Mouse (Mus musculus) brain, embryonic 14.5 days (tissue): Measurements from ENCODE around the gene Prmt3. TPM values are rescaled to one million over a fixed set of nuclear protein-coding genes. Genes with fewer than 3 reads are reported as not detected.

Experiments used
- DNase-seq: peaks from one replicate; pipeline ENCODE4 v3.0.0-alpha.2; 2011; ENCODE audit warnings: low read depth
- CTCF ChIP-seq: fragments of 200-500 bp; IDR thresholded peaks from 2 replicates; pipeline ENCODE4 v1.5.1; 2012; ENCODE audit warnings: inconsistent platforms, mild to moderate bottlenecking, moderate library complexity, borderline replicate concordance; ENCODE audit not compliant: insufficient read depth, insufficient read length; ENCODE audit errors: extremely low read depth
- POLR2A ChIP-seq: fragments of 200-500 bp; IDR thresholded peaks from 2 replicates; pipeline ENCODE4 v1.6.1; 2012; ENCODE audit warnings: mild to moderate bottlenecking, inconsistent platforms, borderline replicate concordance; ENCODE audit not compliant: poor library complexity, insufficient read depth, insufficient read length, severe bottlenecking; ENCODE audit errors: extremely low read depth
- polyA plus RNA-seq: library from polyadenylated mRNA; depleted of rRNA; stranded (reverse); fragments of >200 nt; gene quantifications from 2 replicates; pipeline ENCODE4 v1.2.3, GENCODE M21; 2012

The Prmt3 gene
- polyA plus RNA-seq, 1 experiment: 41.1 TPM

DNA sequence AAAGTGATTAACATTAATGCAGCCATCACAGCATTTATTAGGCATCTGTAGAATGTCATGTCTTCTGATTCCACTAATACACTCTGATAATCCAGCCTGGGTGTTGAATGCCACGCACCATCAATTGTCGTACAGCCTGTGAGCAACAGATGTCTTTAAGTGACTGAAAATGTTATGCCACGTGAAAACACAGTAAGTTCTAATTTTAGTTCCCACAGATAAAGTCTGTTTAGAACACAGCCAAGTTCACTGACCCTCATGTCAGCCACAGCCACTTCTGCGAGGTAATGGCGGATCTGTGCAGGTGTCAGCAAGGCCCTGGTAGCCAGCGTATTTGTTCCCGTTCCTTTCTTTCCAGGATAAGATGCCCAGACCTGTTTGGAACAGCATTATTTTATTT, 12.0 kb upstream of the Prmt3 start:
- TF ChIP-seq POLR2A (no peak), CTCF (no peak)
- no peak for DNase-seq

DNA sequence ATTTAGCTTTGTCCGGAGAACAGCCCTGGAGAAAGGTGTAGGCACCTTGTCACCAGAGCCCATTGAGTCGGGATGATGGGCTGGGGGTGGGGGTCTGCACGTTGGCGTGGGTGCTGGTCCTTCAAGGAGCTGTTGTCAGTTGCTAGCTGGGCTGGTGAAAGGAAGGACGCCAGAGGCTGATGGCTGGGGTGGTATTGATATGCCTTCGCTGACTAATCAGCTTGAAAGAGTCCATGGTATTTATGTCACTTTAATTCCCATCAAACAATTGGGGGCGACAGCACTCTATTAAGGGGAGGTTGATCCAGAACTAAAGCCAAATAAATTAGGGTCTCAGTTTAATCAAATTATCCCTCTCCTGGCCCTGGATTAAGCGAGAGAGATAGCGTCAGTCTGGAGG, 9.6 kb upstream of the Prmt3 start:
- TF ChIP-seq CTCF (no peak), POLR2A (no peak)
- DNase-seq: peak; percentile 58

DNA sequence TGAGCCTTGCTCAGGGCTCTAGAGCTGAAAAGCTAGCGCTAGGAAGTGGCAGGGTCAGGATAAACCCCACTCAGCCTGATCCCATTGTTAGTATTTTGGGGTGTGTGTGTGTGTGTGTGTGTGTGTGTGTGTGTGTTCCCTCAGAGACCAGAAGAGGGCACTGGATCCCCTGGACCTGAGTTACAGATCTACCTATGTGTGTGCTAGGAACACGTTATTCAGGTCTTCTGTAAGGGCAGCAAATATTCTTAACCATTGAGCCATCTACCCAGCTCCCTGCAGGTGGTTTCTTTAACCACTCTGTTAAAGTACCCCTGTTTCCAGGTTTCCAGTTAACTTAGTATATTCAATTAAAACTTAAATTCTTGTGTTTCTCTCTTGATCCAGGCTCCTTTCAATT, 3.8 kb upstream of the Prmt3 start:
- no peak for DNase-seq
- TF ChIP-seq CTCF (no peak), POLR2A (no peak)

DNA sequence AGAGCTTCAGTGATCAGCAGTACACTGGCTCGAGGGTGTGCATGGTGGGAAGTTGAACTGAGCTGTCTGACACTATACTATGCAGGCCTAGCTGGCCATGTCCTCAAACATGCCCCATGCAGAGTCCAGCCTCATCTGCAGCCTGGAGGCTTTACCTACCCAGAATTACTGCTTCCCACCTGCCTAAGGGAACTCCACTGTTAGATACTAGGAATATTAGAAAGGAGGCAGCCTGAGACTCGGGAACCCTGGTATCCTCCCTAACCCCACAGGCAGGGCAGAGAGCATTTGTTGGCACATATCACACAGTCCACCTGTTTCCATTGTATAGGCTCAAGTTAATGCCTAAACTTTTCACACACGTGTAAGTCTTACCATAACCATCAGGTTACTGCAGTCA, 561 bp upstream of the Prmt3 start:
- DNase-seq: no peak
- TF ChIP-seq POLR2A: no peak

DNA sequence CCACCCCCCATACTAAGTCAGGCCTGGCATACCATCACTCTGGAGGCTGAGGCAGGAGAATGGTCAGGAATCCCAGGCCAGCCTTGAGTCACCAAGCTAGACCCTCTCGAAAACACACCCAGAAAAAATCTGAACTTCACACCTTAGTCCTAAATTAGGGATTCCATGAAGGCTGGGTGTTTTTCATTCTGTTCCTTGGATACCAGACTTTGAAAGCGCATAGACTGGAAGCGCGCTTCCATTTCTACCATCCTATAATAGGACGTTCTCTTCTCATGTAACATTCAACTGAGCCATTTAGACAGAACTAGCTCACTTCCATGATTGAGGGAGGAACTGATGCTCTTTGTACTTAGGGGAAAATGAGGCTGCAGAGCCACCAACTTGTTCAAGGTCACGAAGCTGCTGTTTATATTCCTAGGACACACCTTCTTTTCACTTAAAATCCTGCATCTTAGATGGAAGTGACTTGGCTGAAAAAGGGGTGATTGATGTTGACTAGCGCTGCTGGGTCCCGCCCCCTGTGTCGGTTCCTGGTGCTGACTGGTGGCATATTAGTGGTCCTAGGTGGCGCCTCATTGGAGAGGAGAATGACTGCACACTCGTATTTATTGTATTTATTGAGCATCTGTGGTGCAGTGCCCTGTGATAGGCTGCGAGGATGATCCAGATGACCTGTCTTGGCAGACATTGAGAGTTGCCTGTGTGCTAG, 914 bp downstream of the Prmt3 start:
- TF ChIP-seq POLR2A (no peak), CTCF (no peak)
- DNase-seq: peak; percentile 57

DNA sequence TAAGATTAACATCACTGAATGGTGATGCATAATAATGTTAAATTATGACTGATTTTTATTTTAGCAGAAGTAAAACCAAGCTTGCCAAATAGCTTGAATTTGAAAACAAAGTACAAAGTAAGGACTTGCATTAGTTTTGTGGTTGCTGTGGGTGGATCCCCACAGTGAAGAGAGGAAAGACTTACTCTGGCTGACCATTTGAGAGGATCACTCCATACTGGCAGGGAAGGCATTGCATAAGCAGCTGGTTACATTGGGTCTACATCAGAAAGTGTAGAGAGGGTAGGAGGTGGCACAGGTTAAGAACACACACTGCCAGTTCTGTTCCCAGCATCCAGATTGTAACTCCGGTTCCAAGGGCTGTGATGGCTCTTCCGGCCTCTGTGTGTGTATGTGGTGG, 4.9 kb downstream of the Prmt3 start:
- no peak for DNase-seq
- TF ChIP-seq CTCF (no peak), POLR2A (no peak)

DNA sequence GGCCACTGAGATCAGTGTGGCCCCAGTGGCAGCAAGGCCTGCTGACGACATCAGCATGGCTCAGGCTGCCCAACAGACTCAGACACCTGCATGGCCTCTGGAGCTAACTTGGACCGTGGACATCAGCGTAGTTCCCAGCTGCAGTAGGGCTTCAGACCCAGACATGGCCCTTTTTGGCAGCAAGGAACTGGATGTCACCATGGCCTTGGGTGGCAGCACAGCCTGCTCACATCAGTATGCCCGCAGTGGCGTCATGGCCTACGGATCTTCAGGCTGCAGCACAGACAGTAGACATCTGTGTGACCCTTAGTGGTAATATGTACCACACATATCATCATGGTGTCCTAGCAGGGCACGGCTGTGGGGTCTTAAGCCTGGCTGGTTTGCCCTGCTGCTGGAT, 7.0 kb downstream of the Prmt3 start:
- TF ChIP-seq CTCF: no peak
- no peak for DNase-seq

DNA sequence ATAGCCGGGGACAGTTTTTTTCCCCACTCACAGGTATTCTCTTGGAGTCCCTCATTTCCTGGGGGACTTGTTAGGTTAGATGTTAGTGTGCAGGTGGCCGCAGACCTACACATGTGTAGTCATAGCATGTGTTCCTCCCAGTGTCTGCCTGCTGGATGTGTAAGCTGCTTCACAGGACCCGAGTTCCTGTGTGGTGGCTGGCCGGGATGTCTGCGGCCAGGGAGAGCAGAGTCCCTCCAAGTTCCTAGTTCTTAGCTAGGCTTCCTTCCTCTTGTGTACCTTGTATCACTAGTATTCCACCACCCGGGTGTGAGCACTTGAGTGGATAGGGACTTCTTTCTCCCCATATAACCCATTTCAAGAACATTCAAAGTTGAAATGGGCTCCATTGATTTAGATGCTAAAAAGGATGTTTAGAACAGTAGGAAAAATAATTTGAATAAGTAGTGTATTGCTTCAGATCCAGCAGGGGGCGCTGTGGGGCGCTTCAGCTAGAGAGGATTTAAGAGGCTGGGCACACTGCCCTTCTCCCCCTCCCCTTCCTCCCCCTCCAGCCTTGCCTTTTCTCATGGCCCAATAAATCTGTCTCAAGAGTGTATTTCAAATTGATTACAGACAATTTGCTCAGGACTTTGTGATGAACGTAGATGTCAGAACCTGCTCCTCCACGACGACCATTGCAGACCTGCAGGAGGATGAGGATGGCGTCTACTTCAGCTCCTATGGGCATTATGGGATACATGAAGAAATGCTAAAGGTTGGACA, 8.7 kb downstream of the Prmt3 start:
- DNase-seq: peak; percentile 93
- TF ChIP-seq CTCF (peak; percentile 77), POLR2A (no peak)

DNA sequence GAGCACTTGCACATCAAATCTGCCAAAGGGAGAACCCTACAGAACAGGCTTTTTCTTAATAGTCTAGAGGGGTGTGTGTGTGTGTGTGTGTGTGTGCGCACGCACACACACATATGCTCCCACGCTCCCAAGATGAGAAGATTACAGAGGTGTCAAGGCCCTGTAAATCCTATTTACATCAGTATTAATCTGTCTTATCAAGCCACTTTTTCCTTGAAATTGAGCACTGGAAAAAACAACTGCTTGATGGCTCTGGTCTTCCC, 9.2 kb downstream of the Prmt3 start:
- DNase-seq: no peak
- TF ChIP-seq POLR2A (no peak), CTCF (no peak)

DNA sequence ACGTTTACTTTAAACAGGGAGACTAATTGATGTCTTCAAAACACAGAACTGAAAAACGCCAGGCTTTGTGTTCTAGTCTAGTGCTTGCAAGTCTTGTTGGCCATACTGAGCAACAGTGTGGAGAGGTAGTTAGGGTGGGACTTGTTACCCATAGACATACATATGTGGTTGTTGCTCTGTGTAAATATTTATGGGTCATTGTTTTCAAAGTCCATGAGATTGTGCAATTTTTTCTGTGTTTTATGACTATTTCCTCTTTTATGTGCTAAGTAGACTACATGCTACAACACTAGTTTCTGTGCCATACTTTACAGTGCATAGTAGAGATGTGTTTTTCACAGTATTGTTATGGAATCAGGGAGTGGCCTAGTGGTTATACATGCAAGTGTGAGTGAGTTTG, 16.2 kb downstream of the Prmt3 start:
- no peak for TF ChIP-seq CTCF
- TF ChIP-seq POLR2A: no peak
- no peak for DNase-seq

DNA sequence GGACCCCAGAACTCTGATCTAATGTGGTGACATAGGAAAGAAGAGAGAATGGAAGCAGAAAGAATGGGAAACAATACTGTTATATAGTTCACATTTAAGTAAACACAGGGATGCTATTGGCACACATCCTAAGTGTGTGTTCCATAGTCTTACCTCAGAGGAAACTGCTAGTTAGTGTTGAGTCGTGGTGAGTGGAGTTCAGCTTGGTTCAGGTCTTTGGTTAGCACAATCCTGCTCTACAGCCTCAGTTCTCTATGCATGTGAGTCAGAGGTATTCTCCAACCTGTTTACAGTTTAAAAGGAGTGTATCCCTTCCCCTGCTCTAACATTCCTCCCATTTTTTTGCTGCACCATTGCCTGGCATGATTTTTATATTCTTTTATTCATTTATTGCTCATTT, 19.0 kb downstream of the Prmt3 start:
- no peak for TF ChIP-seq CTCF
- TF ChIP-seq POLR2A: no peak
- no peak for DNase-seq

DNA sequence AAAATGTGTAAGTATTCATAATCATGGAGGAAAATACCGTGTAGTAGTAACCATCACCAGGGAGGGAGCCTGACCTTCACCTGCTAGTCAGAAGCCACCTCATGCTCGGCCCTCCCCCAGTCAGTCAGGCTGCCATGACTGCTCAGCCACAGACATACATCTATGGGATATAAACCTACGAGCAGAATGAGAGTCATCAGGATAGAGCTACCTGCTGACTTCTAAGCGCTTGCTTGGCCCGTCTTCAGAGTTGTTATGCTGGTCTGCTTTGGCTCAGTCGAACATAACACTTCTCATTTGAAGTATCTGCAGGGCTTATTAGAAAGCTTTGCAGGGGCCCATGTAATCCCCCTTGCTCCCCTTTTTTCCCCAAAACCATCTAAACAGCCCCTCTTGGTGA, 25.4 kb downstream of the Prmt3 start:
- no peak for TF ChIP-seq CTCF
- TF ChIP-seq POLR2A: no peak
- DNase-seq: no peak

DNA sequence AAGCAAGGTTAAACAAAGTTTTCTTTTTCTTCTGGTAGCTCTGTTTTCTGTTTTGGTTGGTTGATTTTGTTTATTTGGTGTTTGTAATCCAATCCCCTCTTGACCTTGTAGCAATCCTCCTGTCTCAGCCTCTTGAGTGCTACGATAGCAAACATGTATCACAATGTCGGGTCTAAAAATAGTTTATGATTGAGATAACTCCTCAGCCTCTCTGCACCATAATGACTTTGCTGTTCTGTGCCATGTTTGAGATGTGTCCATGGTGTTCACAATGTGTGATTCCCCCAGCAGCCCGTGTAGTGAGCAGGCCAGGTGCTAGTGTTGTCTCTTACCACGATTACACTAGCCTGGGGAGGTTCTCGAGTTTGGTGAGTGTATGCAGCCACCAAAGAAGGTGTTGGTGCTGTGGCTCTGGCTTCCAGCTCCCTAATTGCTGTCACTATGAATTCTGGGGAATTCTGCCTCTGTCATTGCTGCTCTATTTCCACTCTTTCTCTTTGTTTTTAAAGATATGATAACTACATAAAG, 26.6 kb downstream of the Prmt3 start:
- no peak for DNase-seq
- TF ChIP-seq POLR2A (no peak), CTCF (no peak)
